Comparison of ENCODE assay signal across 20 mouse cellular contexts in the genomic region with DNA sequence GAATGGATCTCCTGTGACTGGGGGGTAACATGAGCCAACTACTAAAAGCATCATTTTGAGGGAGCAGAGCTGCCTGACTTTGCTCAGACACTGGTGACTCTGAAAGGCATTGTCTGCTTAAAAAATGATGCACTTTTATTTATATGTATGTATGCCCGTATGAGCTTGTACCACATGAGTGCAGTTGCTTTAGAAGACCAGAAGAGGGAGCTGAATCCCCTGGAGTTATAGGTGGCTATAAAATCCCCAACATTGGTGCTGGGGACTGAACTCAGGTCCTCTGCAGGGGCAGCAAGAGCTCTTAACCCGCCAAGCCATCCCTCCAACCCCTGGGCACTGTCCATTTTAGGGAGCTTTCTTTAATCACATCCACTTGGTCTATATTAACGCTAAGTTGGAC. TPM values are rescaled to one million over a fixed set of nuclear protein-coding genes. Genes with fewer than 3 reads are reported as not detected.
DNase-seq lines count a peak whose midpoint lies in the region; TF ChIP-seq lines count a peak whose summit lies in the region.
"Had no signal": no experiment of that assay in that cellular context is flagged by ENCODE, and none has a peak within 500 bp of the region (broad histone marks: within the 10 kb centered on the region; RNA-seq: fewer than 3 reads in every experiment).

No protein-coding gene starts in this region.

- TF ChIP-seq EP300 in CH12.LX (IDR thresholded peaks at IDR 0.05; ENCODE audit: low read length) (no peak), ES-Bruce4 (IDR thresholded peaks at IDR 0.05; ENCODE audit: insufficient read depth, low read depth, low read length) (no peak)

- H3K4me1 ChIP-seq in CH12.LX (ENCODE audit: control insufficient read depth in 1 of 2, insufficient read depth in 2 of 2) (no peaks in the 10 kb centered on the region), ES-Bruce4 (ENCODE audit: control insufficient read depth, insufficient read depth, low read length) (no peaks in the 10 kb centered on the region)
- H3K4me1 ChIP-seq: embryonic facial prominence, embryonic 15.5 days had no signal

- in situ Hi-C loops in CH12.LX (cut with MboI; ENCODE audit: low pct_ligation_motif_present, low pct_unique_long_range_greater_than_20kb, low sequenced_read_pairs) = no loop called here

- no peaks in the 10 kb centered on the region for H3K79me2 ChIP-seq in CH12.LX (replicated peaks; ENCODE audit: control insufficient read depth, extremely low read depth, insufficient read depth, poor library complexity, severe bottlenecking)

- dilution Hi-C loops in CH12.LX (cut with MboI; ENCODE audit: extremely low pct_ligation_motif_present, extremely low pct_unique_long_range_greater_than_20kb, low sequenced_read_pairs) = no loop called here

- TF ChIP-seq POLR2A in CH12.LX (IDR thresholded peaks at IDR 0.05; ENCODE audit: low read depth, low read length) (no peak), ES-Bruce4 (IDR thresholded peaks at IDR 0.05; ENCODE audit: insufficient read depth, low read length) (no peak)

- H3K4me2 ChIP-seq in CH12.LX (ENCODE audit: insufficient read depth, low read depth, poor library complexity, severe bottlenecking) = no peak overlapping the region
- H3K4me2 ChIP-seq: embryonic facial prominence, embryonic 15.5 days had no signal

- H3K36me3 ChIP-seq in CH12.LX (replicated peaks in 1 of 2; ENCODE audit: control insufficient read depth in 1 of 2, insufficient read depth in 1 of 2, low read length in 1 of 2) (no peaks in the 10 kb centered on the region), ES-Bruce4 (ENCODE audit: control insufficient read depth, insufficient read depth, low read length, poor library complexity, severe bottlenecking) (no peaks in the 10 kb centered on the region)
- H3K36me3 ChIP-seq: embryonic facial prominence, embryonic 15.5 days; G1E; heart, embryonic 10.5 days; midbrain, embryonic 10.5 days had no signal

- DNase-seq in layer of hippocampus, adult 2 months (ENCODE audit: low spot score in 2 of 2) = no peak
- DNase-seq in layer of hippocampus, adult 9-11 months = no peak
- DNase-seq in CH12.LX (ENCODE audit: extremely low read depth) (no peak), ZHBTc4 (ENCODE audit: low read depth, low spot score) (peak; percentile 46)
- DNase-seq in testis, postnatal 10 days (ENCODE audit: low spot score) = no peak
- no peak for DNase-seq in gastrocnemius, postnatal 36 days
- no peak for DNase-seq in heart, adult 9 months (ENCODE audit: low spot score in 2 of 2)
- DNase-seq: adrenal gland, postnatal 36 days; cerebellum, adult 11 months; cerebellum, adult 9-11 months; kidney, adult 2 months; kidney, postnatal 14 days; layer of hippocampus, postnatal 36 days; lung, postnatal 10 days had no signal

- H3K9me3 ChIP-seq in CH12.LX (replicated peaks; ENCODE audit: low read length) (peaks cover 5% of the 10 kb centered on the region), ES-Bruce4 (replicated peaks; ENCODE audit: control insufficient read depth, insufficient read depth, low read length, poor library complexity, severe bottlenecking) (no peaks in the 10 kb centered on the region)
- H3K9me3 ChIP-seq: embryonic facial prominence, embryonic 15.5 days; G1E; heart, embryonic 10.5 days; midbrain, embryonic 10.5 days had no signal

- H3K4me3 ChIP-seq in layer of hippocampus, adult 2 months = no peak overlapping the region
- H3K4me3 ChIP-seq in CH12.LX (replicated peaks in 1 of 3; ENCODE audit: low read depth in 2 of 3, low read length in 2 of 3, poor library complexity in 1 of 3) (no peak overlapping the region), ES-Bruce4 (ENCODE audit: low read depth, low read length) (no peak overlapping the region)
- H3K4me3 ChIP-seq: embryonic facial prominence, embryonic 15.5 days; heart, embryonic 10.5 days; midbrain, embryonic 10.5 days; myocyte had no signal

- no peak overlapping the region for H3K9ac ChIP-seq in CH12.LX (ENCODE audit: insufficient read depth, low read depth)
- H3K9ac ChIP-seq in ES-Bruce4 (ENCODE audit: low read depth, poor library complexity, severe bottlenecking) = no peak overlapping the region
- H3K9ac ChIP-seq: embryonic facial prominence, embryonic 15.5 days had no signal

- H3K27me3 ChIP-seq in CH12.LX (replicated peaks) = peaks cover 21% of the 10 kb centered on the region
- no peaks in the 10 kb centered on the region for H3K27me3 ChIP-seq in ES-Bruce4 (ENCODE audit: control insufficient read depth, insufficient read depth, low read length, poor library complexity, severe bottlenecking)
- H3K27me3 ChIP-seq: embryonic facial prominence, embryonic 15.5 days had no signal

- peak; percentile 51 for TF ChIP-seq CTCF in layer of hippocampus, adult 2 months (conservative IDR thresholded peaks at IDR 0.05)
- TF ChIP-seq CTCF in CH12.LX (conservative IDR thresholded peaks at IDR 0.05 in 1 of 2, IDR thresholded peaks at IDR 0.05 in 1 of 2; ENCODE audit: low read depth in 2 of 2, low read length in 2 of 2) = peak; percentile 6 to 40; a peak in 2 of 4 replicates
- TF ChIP-seq CTCF in ES-Bruce4 (IDR thresholded peaks at IDR 0.05; ENCODE audit: low read depth, low read length) = peak; percentile 30

- intact Hi-C loops in gastrocnemius, postnatal 36 days (cut with DNase I) = no loop called here

- no peak for TF ChIP-seq RAD21 in CH12.LX (IDR thresholded peaks at IDR 0.05; ENCODE audit: low read depth, low read length)

- no peak overlapping the region for H3K27ac ChIP-seq in layer of hippocampus, adult 2 months
- H3K27ac ChIP-seq in CH12.LX (ENCODE audit: insufficient read depth, low read depth) = no peak overlapping the region
- no peak overlapping the region for H3K27ac ChIP-seq in ES-Bruce4 (ENCODE audit: insufficient read depth, low read length)
- H3K27ac ChIP-seq: embryonic facial prominence, embryonic 15.5 days; heart, embryonic 10.5 days; midbrain, embryonic 10.5 days had no signal

TF ChIP-seq in CH12.LX, 34 proteins besides CTCF, POLR2A, EP300 and RAD21:
- TF ChIP-seq ZMIZ1 (IDR thresholded peaks at IDR 0.05; ENCODE audit: low read depth, low read length) (no peak), PAX5 (IDR thresholded peaks at IDR 0.05; ENCODE audit: low read length) (no peak), MAZ (IDR thresholded peaks at IDR 0.05; ENCODE audit: low read depth, low read length) (no peak), ZKSCAN1 (IDR thresholded peaks at IDR 0.05; ENCODE audit: borderline replicate concordance, low read depth, low read length) (no peak), KAT2A (IDR thresholded peaks at IDR 0.05; ENCODE audit: insufficient replicate concordance, low read length) (no peak), E2F4 (IDR thresholded peaks at IDR 0.05; ENCODE audit: insufficient replicate concordance, low read depth, low read length) (no peak)

RNA-seq across cellular contexts. Expression of gene Pxylp1, which starts 21.5 kb away (rescaled TPM):
- total RNA-seq in layer of hippocampus, adult 2 months (2021) = 10 to 100 TPM; 17.7 to 20.2 TPM
- total RNA-seq in CH12.LX (2012; rRNA removed) (6.2 and 7.8 TPM in 2 replicates), CH12.LX (2014; rRNA removed) (8.3 TPM in 2 replicates)
- polyA plus RNA-seq in CH12.LX (2012; ENCODE audit: insufficient read length, low read depth) (10.1 and 12.0 TPM in 2 replicates), ES-Bruce4 (2011; ENCODE audit: insufficient read depth, insufficient read length, low read depth, missing spikeins) (7.1 and 7.2 TPM in 2 replicates)
- total RNA-seq in gastrocnemius, postnatal 36 days (2021) = 1 to 10 TPM; 1.2 to 1.6 TPM
- polyA plus RNA-seq: G1E had no signal
